Mouse (Mus musculus) brain, adult 10 weeks (tissue): Measurements from ENCODE around the gene Gm8005. TPM values are rescaled to one million over a fixed set of nuclear protein-coding genes. Genes with fewer than 3 reads are reported as not detected.

Source experiments
- polyA plus RNA-seq: library from polyadenylated mRNA; stranded (reverse); fragments of 350-450 nt; fragmentation: Illumina TruSeq; extraction: RNeasy Lipid Tissue Mini Kit (QIAGEN cat#74804); gene quantifications from one replicate; pipeline ENCODE4 v1.2.3, GENCODE M21; 2015; ENCODE audit warnings: low read depth, low replicate concordance

Gm8005 gene
- polyA plus RNA-seq = not detected

DNA sequence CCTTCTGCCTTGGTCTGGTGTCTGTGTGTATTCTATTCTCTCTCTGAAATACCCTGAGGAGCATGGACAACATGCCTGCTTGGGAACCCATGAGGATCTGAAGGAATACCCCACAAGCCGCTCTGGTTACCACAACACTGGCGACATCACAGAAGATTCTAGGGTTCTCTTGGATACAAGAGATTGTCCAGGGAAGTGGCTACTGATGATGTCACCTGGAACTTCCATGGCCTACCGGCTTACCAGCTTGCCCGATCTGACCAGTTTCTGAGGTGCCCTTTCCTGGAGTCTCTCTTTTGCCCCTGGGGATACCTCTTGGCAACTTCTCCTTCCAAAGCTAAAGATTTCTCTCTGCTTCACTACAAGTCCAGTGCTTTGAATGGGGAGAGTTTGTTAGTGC is at the start of gene Gm8005:
Gm8005 (minus strand) TSS at position 101 of the 400 bp plus-strand sequence.

DNA sequence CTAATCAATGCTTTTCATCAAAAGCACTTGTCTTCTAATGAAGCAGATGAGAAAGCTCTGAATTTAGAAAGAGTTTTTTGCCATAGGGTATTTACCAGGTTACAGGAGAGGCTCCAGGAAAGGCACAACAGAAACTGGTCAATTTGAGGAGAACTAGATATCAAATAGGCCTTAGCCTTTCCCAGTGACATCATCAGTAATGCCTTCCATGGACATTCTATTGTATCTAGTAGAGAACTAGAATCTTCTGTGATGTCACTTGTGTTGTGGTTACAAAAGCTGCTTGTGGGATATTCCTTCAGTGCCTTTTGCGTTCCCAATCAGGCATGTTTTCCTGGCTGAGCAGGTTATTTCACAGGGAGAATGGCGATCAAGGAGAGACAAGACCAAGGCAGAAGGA is 24.1 kb upstream of the Gm8005 start, which contains the start of gene Gm8011:
Gm8011 (plus strand) TSS at position 301 of the 400 bp plus-strand sequence.

Other genes starting within 250 kb of the Gm8005 start
- gene Gm3573, start 248.9 kb downstream of the Gm8005 start, polyA plus RNA-seq = not detected
- not detected for gene Gm17026, start 179.6 kb downstream of the Gm8005 start, polyA plus RNA-seq
- gene Gm9611, start 142.3 kb downstream of the Gm8005 start, polyA plus RNA-seq = not detected
- not detected for gene Gm7995, start 129.5 kb downstream of the Gm8005 start, polyA plus RNA-seq
- gene Gm8011, start 24.2 kb upstream of the Gm8005 start, polyA plus RNA-seq = not detected
- gene Gm8020, start 62.7 kb upstream of the Gm8005 start, polyA plus RNA-seq = not detected
- gene Gm8024, start 84.6 kb upstream of the Gm8005 start, polyA plus RNA-seq = not detected
- gene Gm17124, start 160.2 kb upstream of the Gm8005 start, polyA plus RNA-seq = not detected
- gene Gm3633, start 202.2 kb upstream of the Gm8005 start, polyA plus RNA-seq = not detected
- not detected for gene Gm10378, start 216.3 kb upstream of the Gm8005 start, polyA plus RNA-seq